Mouse (Mus musculus) splenic B cell, adult 2 months (primary cell): Measurements from ENCODE around the gene Actl10.

Experiments used
- DNase-seq: peaks from one replicate; pipeline ENCODE4 v3.0.0-alpha.2; 2011; ENCODE audit warnings: low read depth, low spot score
- H3K27me3 ChIP-seq: 2 replicates; pipeline ENCODE4 v1.6.1; 2012; ENCODE audit warnings: mild to moderate bottlenecking, low read length, moderate library complexity, mixed read lengths; ENCODE audit not compliant: control insufficient read depth, poor library complexity, insufficient read depth, severe bottlenecking
- H3K36me3 ChIP-seq: 2 replicates; pipeline ENCODE4 v1.6.1; 2012; ENCODE audit warnings: mild to moderate bottlenecking, low read length, moderate library complexity, mixed read lengths; ENCODE audit not compliant: control insufficient read depth, poor library complexity, insufficient read depth, severe bottlenecking

Gene Actl10

GRCm38 (mm10) chr2:154566641-154567040 is 15.1 kb downstream of the Actl10 start:
- H3K27me3 ChIP-seq: no peaks in the 10 kb centered on the region
- DNase-seq: no peak
- H3K36me3 ChIP-seq: no peaks in the 10 kb centered on the region

- DNase-seq: no peak
- Histone ChIP-seq H3K36me3 (no peaks in the 10 kb centered on the region), H3K27me3 (no peaks in the 10 kb centered on the region)
Observed at GRCm38 (mm10) chr2:154567766-154568165, 16.2 kb downstream of the Actl10 start.

- DNase-seq: no peak
- no peaks in the 10 kb centered on the region for H3K36me3 ChIP-seq
- no peaks in the 10 kb centered on the region for H3K27me3 ChIP-seq
Observed at GRCm38 (mm10) chr2:154568329-154569070, 16.9 kb downstream of the Actl10 start.

GRCm38 (mm10) chr2:154569071-154569748 is 17.6 kb downstream of the Actl10 start:
- no peaks in the 10 kb centered on the region for H3K27me3 ChIP-seq
- peak; percentile 64 for DNase-seq
- no peaks in the 10 kb centered on the region for H3K36me3 ChIP-seq

- Histone ChIP-seq H3K36me3 (no peaks in the 10 kb centered on the region), H3K27me3 (no peaks in the 10 kb centered on the region)
- DNase-seq: peak; percentile 96
Observed at GRCm38 (mm10) chr2:154569836-154570286, 18.3 kb downstream of the Actl10 start, which contains the start of gene E2f1. TSS of gene E2f1 (minus strand) at chr2:154569892.

- no peaks in the 10 kb centered on the region for H3K36me3 ChIP-seq
- H3K27me3 ChIP-seq: no peaks in the 10 kb centered on the region
- DNase-seq: no peak
Observed at GRCm38 (mm10) chr2:154570666-154571065, 19.1 kb downstream of the Actl10 start.

- no peaks in the 10 kb centered on the region for H3K27me3 ChIP-seq
- no peak for DNase-seq
- H3K36me3 ChIP-seq: no peaks in the 10 kb centered on the region
Observed at GRCm38 (mm10) chr2:154571266-154571665, 19.7 kb downstream of the Actl10 start.

- Histone ChIP-seq H3K36me3 (no peaks in the 10 kb centered on the region), H3K27me3 (no peaks in the 10 kb centered on the region)
- no peak for DNase-seq
Observed at GRCm38 (mm10) chr2:154571976-154572375, 20.4 kb downstream of the Actl10 start.

- no peak for DNase-seq
- no peaks in the 10 kb centered on the region for H3K27me3 ChIP-seq
- no peaks in the 10 kb centered on the region for H3K36me3 ChIP-seq
Observed at GRCm38 (mm10) chr2:154572996-154573395, 21.4 kb downstream of the Actl10 start.

- DNase-seq: peak; percentile 75
- H3K27me3 ChIP-seq: no peaks in the 10 kb centered on the region
- H3K36me3 ChIP-seq: no peaks in the 10 kb centered on the region
Observed at GRCm38 (mm10) chr2:154574271-154574670, 22.7 kb downstream of the Actl10 start.

- Histone ChIP-seq H3K36me3 (no peaks in the 10 kb centered on the region), H3K27me3 (no peaks in the 10 kb centered on the region)
- DNase-seq: no peak
Observed at GRCm38 (mm10) chr2:154576876-154577743, 25.5 kb downstream of the Actl10 start.

- no peaks in the 10 kb centered on the region for H3K27me3 ChIP-seq
Observed at GRCm38 (mm10) chr2:154577744-154578067, 26.1 kb downstream of the Actl10 start.

GRCm38 (mm10) chr2:154580586-154580985 is 29.0 kb downstream of the Actl10 start:
- Histone ChIP-seq H3K36me3 (no peaks in the 10 kb centered on the region), H3K27me3 (no peaks in the 10 kb centered on the region)
- no peak for DNase-seq

More at GRCm38 (mm10) chr2:154577744-154578067, 26.1 kb downstream of the Actl10 start:
- DNase-seq: no peak
- H3K36me3 ChIP-seq: no peaks in the 10 kb centered on the region

GRCm38 (mm10) chr2:154581421-154581820 is 29.8 kb downstream of the Actl10 start:
- Histone ChIP-seq H3K36me3 (0 out of 2 replicates have a peak, but pooled peaks cover under 1% of the 10 kb centered on the region), H3K27me3 (no peaks in the 10 kb centered on the region)
- DNase-seq: no peak
